Mouse (Mus musculus) yolk sac, embryonic 10.5 days (tissue): ENCODE results near the gene Med1.
"Not testable (repeated sequence)": the region's sequence is repeated elsewhere in the genome, so short reads cannot be mapped to it uniquely, and the experiment has no call there.

ENCODE experiments used
- DNase-seq: peaks from one replicate; pipeline ENCODE4 v3.0.0-alpha.2; 2017; ENCODE audit warnings: low spot score

Med1 gene

GRCm38 (mm10) chr11:98192901-98193805 is at the start of gene Med1:
Gene Med1, minus strand, starts transcription at chr11:98193293.
- DNase-seq, result peak; percentile 96

DNA sequence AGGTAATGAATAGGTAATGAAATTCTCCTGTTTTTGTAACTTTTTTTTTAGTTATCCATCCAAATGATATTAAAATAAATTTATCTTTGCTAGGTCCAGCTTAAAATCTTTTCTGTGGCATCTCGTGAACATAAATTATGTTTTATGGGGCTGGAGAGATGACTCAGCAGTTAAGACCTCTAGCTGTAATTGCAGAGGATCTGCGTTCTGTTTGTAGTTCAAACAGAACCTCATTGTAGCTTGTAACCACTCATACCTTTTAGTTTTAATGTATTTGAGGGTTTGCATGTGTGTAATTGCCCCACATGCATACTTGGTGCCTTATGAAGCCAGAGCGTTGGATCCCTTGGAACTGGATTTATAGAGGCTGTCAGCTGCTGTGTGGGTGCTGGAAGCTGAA is 45.9 kb upstream of the Med1 start:
- no peak for DNase-seq

GRCm38 (mm10) chr11:98238416-98238815 is 45.3 kb upstream of the Med1 start:
- DNase-seq, result no peak

DNA sequence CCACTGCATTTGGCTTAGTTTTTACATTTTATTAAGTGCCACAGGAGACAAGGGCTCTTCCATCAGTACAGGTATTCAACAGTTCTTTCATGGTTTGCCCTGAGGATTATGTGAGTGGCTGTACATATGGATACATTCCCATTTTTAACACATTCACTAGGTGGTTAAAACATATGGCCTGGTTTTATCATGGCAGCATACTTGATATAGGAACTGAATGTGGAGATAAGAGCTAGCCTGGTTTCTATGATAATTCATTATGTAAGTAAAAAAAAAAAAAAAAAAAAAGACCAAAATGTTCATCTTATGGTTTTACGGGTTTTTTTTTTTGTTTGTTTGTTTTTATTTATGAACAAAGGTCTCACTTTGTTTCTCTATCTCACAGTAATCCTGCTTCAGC is 33.3 kb upstream of the Med1 start:
- no peak for DNase-seq

DNA sequence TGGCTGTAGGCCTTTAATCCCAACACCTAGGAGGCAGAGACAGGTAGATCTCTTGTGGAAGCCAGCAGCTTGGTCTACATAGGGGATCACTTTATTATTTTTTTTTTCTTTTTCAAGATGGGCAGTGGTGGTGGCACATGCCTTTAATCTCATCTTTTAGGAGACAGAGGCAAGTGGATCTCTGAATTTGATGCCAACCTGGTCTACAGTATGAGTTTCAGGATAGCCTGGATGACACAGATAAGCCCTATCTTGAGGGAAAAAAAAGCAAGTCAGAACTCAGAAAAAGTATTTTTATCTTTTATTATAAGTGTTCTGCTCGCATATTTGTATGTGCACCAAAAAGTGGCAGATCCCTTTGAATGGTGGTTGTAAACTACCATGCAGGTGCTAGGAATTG is 20.2 kb upstream of the Med1 start:
- no peak for DNase-seq

GRCm38 (mm10) chr11:98209661-98210060 is 16.6 kb upstream of the Med1 start:
- not testable (repeated sequence) for DNase-seq

DNA sequence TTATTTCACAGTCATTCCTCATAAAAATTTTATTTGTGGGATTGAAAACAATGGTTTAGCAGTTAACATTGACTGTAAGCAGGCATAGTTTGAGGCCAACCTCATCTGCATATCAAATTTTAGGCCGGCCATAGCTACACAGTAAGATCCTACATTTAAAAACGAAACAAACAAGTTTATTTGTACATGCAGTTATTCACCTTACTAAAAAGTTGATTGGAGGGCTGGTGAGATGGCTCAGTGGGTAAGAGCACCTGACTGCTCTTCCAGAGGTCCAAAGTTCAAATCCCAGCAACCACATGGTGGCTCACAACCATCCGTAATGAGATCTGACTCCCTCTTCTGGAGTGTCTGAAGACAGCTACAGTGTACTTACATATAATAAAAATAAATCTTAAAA is 13.2 kb upstream of the Med1 start:
- DNase-seq, result not testable (repeated sequence)

DNA sequence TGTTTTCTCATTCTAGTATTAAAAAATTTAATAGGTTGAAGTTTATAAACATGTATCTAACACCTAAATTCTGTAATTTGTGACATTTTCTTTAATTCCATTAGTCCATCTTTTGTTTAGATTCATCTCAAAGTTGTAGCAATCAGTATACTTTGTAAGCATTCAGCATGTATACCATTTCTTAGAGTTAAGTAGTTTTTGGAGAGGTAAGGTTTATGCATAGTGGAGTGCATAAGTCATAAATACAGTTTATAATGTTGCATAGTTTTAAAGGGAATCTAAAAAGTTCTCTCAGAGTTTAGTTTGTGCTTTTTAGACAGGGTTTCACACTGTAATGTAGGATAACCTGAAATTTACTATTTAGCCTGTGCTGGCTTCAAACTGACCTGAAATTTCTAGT is 12.4 kb upstream of the Med1 start:
- no peak for DNase-seq

DNA sequence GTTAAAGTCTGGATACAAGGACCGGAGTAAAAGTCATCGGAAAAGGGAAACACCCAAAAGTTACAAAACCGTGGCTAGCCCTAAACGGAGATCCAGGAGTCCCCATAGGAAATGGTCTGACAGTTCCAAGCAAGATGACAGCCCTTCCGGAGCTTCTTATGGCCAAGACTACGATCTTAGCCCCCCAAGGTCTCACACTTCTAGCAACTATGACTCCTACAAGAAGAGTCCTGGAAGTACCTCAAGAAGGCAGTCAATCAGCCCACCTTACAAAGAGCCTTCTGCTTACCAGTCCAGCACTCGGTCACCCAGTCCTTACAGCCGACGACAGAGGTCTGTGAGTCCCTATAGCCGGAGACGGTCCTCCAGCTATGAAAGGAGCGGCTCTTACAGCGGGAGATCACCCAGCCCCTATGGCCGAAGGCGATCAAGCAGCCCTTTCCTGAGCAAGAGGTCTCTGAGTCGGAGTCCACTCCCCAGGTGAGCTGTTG is 10.9 kb upstream of the Med1 start:
- peak; percentile 32 for DNase-seq

- no peak for DNase-seq
These were observed 10.3 kb upstream of the Med1 start for GRCm38 (mm10) chr11:98203351-98203911.

DNA sequence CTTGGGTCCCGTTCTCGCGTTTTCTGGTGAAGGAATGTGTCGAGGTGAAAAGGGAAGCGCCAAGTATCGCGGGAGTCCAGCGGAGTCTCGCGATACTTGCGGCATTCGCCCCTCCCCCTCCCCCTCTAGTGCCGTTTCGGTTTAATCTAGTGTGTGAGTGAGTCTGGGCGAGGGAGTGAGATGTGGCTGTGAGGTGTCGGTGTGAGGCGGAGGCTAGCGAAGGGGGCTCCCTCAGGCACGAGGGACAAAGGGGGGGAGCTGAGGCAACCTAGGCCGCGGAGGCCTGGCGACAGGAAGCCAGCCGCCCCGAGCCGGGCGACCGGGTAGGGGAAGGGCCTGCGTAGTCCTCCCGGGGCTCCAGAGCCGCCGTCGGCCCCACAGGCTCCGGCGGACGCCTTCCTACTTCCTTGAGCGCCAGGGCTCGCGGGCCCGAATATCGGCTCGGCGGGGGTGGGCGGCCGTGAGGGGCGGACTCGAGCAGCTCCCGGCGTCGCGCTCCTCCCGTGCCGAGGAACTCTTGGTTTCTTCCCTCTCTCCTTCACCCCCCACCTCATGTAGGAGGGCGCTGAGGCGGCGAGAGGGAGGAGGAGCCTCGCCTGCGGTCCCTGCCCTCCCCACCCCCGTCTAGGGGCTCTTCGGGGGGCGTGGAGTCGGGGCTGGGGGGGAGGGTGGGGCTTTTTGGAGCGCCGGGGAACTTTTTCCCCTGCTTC is 9.7 kb upstream of the Med1 start, which contains the start of gene Cdk12:
TSS of gene Cdk12 (plus strand) at position 419 of the 710 bp plus-strand sequence.
- DNase-seq, result peak; percentile 98

DNA sequence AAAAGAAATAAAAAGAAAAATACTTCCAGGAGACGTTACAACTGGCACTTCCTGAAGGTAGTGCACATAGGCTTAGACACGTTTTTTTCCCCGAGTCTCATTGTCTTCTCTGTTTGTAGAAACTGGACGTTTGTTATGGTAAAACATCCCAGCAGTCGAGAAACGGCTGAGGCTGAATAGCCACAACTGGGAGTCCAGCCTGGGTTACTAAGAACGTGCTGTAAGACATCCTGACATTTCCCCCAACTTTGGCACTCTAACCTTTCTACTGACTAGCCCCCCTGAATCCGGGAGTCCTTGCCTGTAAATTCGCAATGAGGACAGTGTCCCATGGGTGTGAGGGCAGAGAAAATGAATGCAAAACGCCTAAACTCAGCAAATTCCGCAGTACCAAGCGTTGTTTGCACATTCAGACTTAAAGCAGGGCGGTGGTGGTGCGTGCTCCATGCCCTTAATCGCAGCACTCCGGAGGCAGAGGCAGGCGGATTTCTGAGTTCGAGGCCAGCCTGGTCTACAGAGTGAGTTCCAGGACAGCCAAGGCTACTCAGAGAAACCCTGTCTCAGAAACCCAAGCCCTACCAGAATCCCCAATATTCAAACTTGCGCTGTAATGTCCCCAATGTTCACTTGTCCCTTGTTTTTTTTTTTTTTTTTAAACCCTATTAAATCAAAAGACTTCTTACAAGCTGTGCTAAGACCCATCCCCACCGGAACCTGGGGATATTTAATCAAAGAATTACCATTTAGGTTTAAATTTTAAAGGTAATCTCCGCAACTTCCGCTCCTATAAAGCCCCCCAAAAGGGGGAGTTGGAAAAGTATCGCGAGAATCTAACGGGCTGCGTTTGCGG is 8.9 kb upstream of the Med1 start:
- peak; percentile 60 for DNase-seq

DNA sequence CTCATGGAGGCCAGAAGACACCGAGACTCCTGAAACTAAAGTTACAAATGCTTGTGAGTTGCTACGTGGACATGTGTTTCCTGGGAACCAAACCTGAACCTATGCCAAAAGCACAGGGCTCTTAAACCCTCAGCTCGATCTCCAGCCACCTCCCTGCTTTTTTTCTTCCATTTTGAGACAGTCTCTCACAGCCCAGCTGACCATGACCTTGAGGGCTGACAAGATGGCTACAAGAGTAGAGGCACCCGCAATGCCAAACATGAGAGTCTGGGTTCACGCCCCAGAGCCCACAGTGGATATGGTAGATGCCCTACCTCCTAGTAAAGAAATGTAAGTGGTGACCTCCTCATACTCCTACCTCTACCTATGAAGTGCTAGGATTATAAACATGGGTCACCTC is 2.3 kb downstream of the Med1 start:
- DNase-seq, result no peak

- no peak for DNase-seq
These were observed 5.3 kb downstream of the Med1 start for GRCm38 (mm10) chr11:98187640-98188395.

DNA sequence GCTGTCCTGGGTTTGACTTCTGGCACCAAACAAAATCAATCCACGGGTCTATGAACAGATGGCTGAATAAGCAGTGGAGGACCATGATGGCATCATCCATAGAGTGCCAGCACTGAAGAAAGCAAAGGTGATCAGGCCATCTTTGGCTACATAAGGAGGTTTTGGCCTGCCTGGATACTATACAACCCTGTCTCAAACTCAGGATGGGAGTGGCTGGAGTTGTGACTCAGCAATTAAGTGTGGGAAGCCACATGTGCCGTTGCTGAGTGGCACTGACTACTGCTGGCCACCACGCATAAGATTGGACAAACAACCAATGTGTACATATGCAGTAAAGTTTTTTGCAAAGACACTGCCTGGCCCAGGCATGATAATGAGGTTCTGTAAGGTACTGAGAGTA is 10.9 kb downstream of the Med1 start:
- not testable (repeated sequence) for DNase-seq

GRCm38 (mm10) chr11:98168400-98168799 is 24.7 kb downstream of the Med1 start:
- no peak for DNase-seq

DNA sequence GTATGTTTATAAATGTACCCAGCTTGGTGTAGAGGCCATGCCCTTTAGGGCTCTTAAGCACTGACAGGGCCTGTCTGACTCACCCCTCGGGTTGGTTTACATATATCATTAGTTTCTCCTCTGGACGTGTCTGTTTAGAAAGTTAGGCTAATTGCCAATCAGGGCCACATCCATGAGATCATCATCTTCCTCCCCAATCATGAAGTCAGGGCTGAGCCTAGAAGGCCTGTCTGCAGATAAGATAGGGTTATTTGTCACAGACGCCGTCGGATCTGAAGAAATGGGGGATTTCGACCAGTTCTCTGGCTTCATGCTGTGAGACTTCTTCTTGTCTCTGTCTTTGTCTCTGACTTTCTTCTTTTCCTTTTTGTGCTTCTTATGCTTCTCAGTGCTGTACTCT is 38.0 kb downstream of the Med1 start:
- no peak for DNase-seq

DNA sequence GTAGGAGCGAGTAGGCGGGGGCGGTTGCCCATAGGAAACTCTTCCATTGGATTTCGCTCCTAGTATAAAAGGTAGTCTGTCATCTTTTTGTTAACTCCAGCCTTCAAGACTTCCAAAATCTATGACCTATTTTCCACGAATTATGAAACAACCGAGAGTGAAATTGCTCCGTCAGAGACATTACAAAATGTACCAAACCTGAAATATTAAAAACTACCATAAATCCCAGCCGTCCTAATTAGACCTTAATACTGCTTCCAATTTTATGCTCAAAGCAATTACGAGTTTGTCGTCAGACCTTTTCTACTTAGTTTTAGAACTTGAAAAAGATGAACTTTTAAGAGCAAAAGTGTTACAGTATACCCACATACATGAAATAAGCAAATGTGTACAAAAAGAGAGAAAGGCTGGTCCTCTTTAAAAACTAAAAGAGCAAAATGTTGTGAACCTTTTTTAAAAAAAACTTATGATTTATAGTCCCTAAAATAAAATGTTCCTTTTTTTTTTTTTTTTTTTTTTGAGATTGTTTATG is 42.4 kb downstream of the Med1 start:
- DNase-seq, result no peak

GRCm38 (mm10) chr11:98149786-98150624 is 43.1 kb downstream of the Med1 start, which contains the start of gene Fbxl20:
Gene Fbxl20, minus strand, starts transcription at chr11:98150403.
- DNase-seq, result peak; percentile 92

- DNase-seq, result peak; percentile 94
These were observed 43.8 kb downstream of the Med1 start for GRCm38 (mm10) chr11:98149304-98149750.
